Mouse (Mus musculus): ENCODE data around the gene Plcb1. TPM values are rescaled to one million over a fixed set of nuclear protein-coding genes. Genes with fewer than 3 reads are reported as not detected.

Plcb1 gene
- polyA plus RNA-seq, 1 experiment from 2014 or later, result 5.2 TPM

- no peak overlapping the region for H3K4me2 ChIP-seq
- peaks cover 7% of the 10 kb centered on the region for H3K4me1 ChIP-seq (replicated peaks)
- no peak overlapping the region for H3K9ac ChIP-seq
- no peak overlapping the region for H3K4me3 ChIP-seq
- no peak for ATAC-seq (replicated peaks; ENCODE audit: insufficient number of reproducible peaks, insufficient read depth, low FRiP score, low read depth)
- no peaks in the 10 kb centered on the region for H3K9me3 ChIP-seq (replicated peaks)
- 84% methylated on average over 4 of the region's 4 CpGs for WGBS
- no peaks in the 10 kb centered on the region for H3K27me3 ChIP-seq
- no peak overlapping the region for H3K27ac ChIP-seq
- H3K36me3 ChIP-seq, result no peaks in the 10 kb centered on the region
These were observed 91.3 kb downstream of the Plcb1 start for GRCm38 (mm10) chr2:134877148-134877547.

GRCm38 (mm10) chr2:134891207-134891606 is 105.3 kb downstream of the Plcb1 start:
- no peak for ATAC-seq (replicated peaks; ENCODE audit: insufficient number of reproducible peaks, insufficient read depth, low FRiP score, low read depth)
- Histone ChIP-seq H3K36me3 (no peaks in the 10 kb centered on the region), H3K27me3 (no peaks in the 10 kb centered on the region), H3K4me2 (no peak overlapping the region), H3K27ac (no peak overlapping the region), H3K4me1 (replicated peaks) (no peaks in the 10 kb centered on the region), H3K9me3 (replicated peaks) (no peaks in the 10 kb centered on the region), H3K9ac (no peak overlapping the region), H3K4me3 (no peak overlapping the region)
- WGBS, result 77% methylated on average over 2 of the region's 2 CpGs

- no peaks in the 10 kb centered on the region for H3K27me3 ChIP-seq
- H3K4me1 ChIP-seq (replicated peaks), result no peaks in the 10 kb centered on the region
- H3K4me3 ChIP-seq, result no peak overlapping the region
- no peak for ATAC-seq (replicated peaks; ENCODE audit: insufficient number of reproducible peaks, insufficient read depth, low FRiP score, low read depth)
- 80% methylated on average over 4 of the region's 4 CpGs for WGBS
- no peaks in the 10 kb centered on the region for H3K36me3 ChIP-seq
- H3K9ac ChIP-seq, result no peak overlapping the region
- H3K27ac ChIP-seq, result no peak overlapping the region
- no peak overlapping the region for H3K4me2 ChIP-seq
- no peaks in the 10 kb centered on the region for H3K9me3 ChIP-seq (replicated peaks)
These were observed 108.9 kb downstream of the Plcb1 start for GRCm38 (mm10) chr2:134894776-134895175.

- Histone ChIP-seq H3K9me3 (replicated peaks) (no peaks in the 10 kb centered on the region), H3K4me1 (replicated peaks) (no peaks in the 10 kb centered on the region), H3K27ac (no peak overlapping the region), H3K27me3 (no peaks in the 10 kb centered on the region), H3K4me3 (no peak overlapping the region), H3K36me3 (no peaks in the 10 kb centered on the region), H3K4me2 (no peak overlapping the region), H3K9ac (no peak overlapping the region)
- 85% methylated on average over 3 of the region's 3 CpGs for WGBS
- ATAC-seq (replicated peaks; ENCODE audit: insufficient number of reproducible peaks, insufficient read depth, low FRiP score, low read depth), result no peak
These were observed 110.3 kb downstream of the Plcb1 start for GRCm38 (mm10) chr2:134896196-134896595.

GRCm38 (mm10) chr2:134897083-134897482 is 111.2 kb downstream of the Plcb1 start:
- no peak for ATAC-seq (replicated peaks; ENCODE audit: insufficient number of reproducible peaks, insufficient read depth, low FRiP score, low read depth)
- Histone ChIP-seq H3K27me3 (no peaks in the 10 kb centered on the region), H3K9ac (no peak overlapping the region), H3K36me3 (no peaks in the 10 kb centered on the region), H3K4me1 (replicated peaks) (no peaks in the 10 kb centered on the region), H3K9me3 (replicated peaks) (no peaks in the 10 kb centered on the region), H3K27ac (no peak overlapping the region), H3K4me2 (no peak overlapping the region), H3K4me3 (no peak overlapping the region)
- 88% methylated on average over 5 of the region's 5 CpGs for WGBS

GRCm38 (mm10) chr2:134901521-134901920 is 115.7 kb downstream of the Plcb1 start:
- no peak for ATAC-seq (replicated peaks; ENCODE audit: insufficient number of reproducible peaks, insufficient read depth, low FRiP score, low read depth)
- no peaks in the 10 kb centered on the region for H3K9me3 ChIP-seq (replicated peaks)
- H3K4me2 ChIP-seq, result no peak overlapping the region
- no peak overlapping the region for H3K4me3 ChIP-seq
- H3K4me1 ChIP-seq (replicated peaks), result no peaks in the 10 kb centered on the region
- H3K9ac ChIP-seq, result no peak overlapping the region
- no peaks in the 10 kb centered on the region for H3K36me3 ChIP-seq
- H3K27me3 ChIP-seq, result no peaks in the 10 kb centered on the region
- 88% methylated on average over 2 of the region's 2 CpGs for WGBS
- no peak overlapping the region for H3K27ac ChIP-seq

GRCm38 (mm10) chr2:134910882-134911281 is 125.0 kb downstream of the Plcb1 start:
- no peaks in the 10 kb centered on the region for H3K4me1 ChIP-seq (replicated peaks)
- H3K9ac ChIP-seq, result no peak overlapping the region
- H3K27ac ChIP-seq, result no peak overlapping the region
- no peak for ATAC-seq (replicated peaks; ENCODE audit: insufficient number of reproducible peaks, insufficient read depth, low FRiP score, low read depth)
- no peak overlapping the region for H3K4me3 ChIP-seq
- H3K27me3 ChIP-seq, result no peaks in the 10 kb centered on the region
- no peaks in the 10 kb centered on the region for H3K36me3 ChIP-seq
- WGBS, result 38% methylated on average over 1 of the region's 1 CpGs
- no peaks in the 10 kb centered on the region for H3K9me3 ChIP-seq (replicated peaks)
- no peak overlapping the region for H3K4me2 ChIP-seq

GRCm38 (mm10) chr2:134911360-134911759 is 125.5 kb downstream of the Plcb1 start:
- H3K4me3 ChIP-seq, result no peak overlapping the region
- H3K27ac ChIP-seq, result no peak overlapping the region
- H3K9ac ChIP-seq, result no peak overlapping the region
- H3K4me2 ChIP-seq, result no peak overlapping the region
- no peak for ATAC-seq (replicated peaks; ENCODE audit: insufficient number of reproducible peaks, insufficient read depth, low FRiP score, low read depth)
- 86% methylated on average over 6 of the region's 6 CpGs for WGBS
- no peaks in the 10 kb centered on the region for H3K9me3 ChIP-seq (replicated peaks)
- no peaks in the 10 kb centered on the region for H3K36me3 ChIP-seq
- H3K4me1 ChIP-seq (replicated peaks), result no peaks in the 10 kb centered on the region
- no peaks in the 10 kb centered on the region for H3K27me3 ChIP-seq

- no peaks in the 10 kb centered on the region for H3K36me3 ChIP-seq
- H3K27me3 ChIP-seq, result no peaks in the 10 kb centered on the region
- no peak overlapping the region for H3K27ac ChIP-seq
- no peak overlapping the region for H3K4me3 ChIP-seq
- H3K4me1 ChIP-seq (replicated peaks), result no peaks in the 10 kb centered on the region
- H3K9me3 ChIP-seq (replicated peaks), result no peaks in the 10 kb centered on the region
- 73% methylated on average over 2 of the region's 2 CpGs for WGBS
- no peak for ATAC-seq (replicated peaks; ENCODE audit: insufficient number of reproducible peaks, insufficient read depth, low FRiP score, low read depth)
- no peak overlapping the region for H3K4me2 ChIP-seq
- no peak overlapping the region for H3K9ac ChIP-seq
These were observed 126.7 kb downstream of the Plcb1 start for GRCm38 (mm10) chr2:134912616-134913015.

- no peaks in the 10 kb centered on the region for H3K4me1 ChIP-seq (replicated peaks)
- H3K4me2 ChIP-seq, result no peak overlapping the region
- H3K9me3 ChIP-seq (replicated peaks), result no peaks in the 10 kb centered on the region
- no peaks in the 10 kb centered on the region for H3K36me3 ChIP-seq
- no peak overlapping the region for H3K9ac ChIP-seq
- H3K4me3 ChIP-seq, result no peak overlapping the region
- no peak overlapping the region for H3K27ac ChIP-seq
- ATAC-seq (replicated peaks; ENCODE audit: insufficient number of reproducible peaks, insufficient read depth, low FRiP score, low read depth), result no peak
- WGBS, result 80% methylated on average over 3 of the region's 3 CpGs
- no peaks in the 10 kb centered on the region for H3K27me3 ChIP-seq
These were observed 127.7 kb downstream of the Plcb1 start for GRCm38 (mm10) chr2:134913542-134913941.

GRCm38 (mm10) chr2:134914091-134914550 is 128.3 kb downstream of the Plcb1 start:
- 91% methylated on average over 2 of the region's 2 CpGs for WGBS
- no peaks in the 10 kb centered on the region for H3K27me3 ChIP-seq
- H3K4me2 ChIP-seq, result no peak overlapping the region
- no peak for ATAC-seq (replicated peaks; ENCODE audit: insufficient number of reproducible peaks, insufficient read depth, low FRiP score, low read depth)
- H3K4me1 ChIP-seq (replicated peaks), result no peaks in the 10 kb centered on the region
- H3K27ac ChIP-seq, result no peak overlapping the region
- H3K4me3 ChIP-seq, result no peak overlapping the region
- H3K9ac ChIP-seq, result no peak overlapping the region
- no peaks in the 10 kb centered on the region for H3K9me3 ChIP-seq (replicated peaks)
- no peaks in the 10 kb centered on the region for H3K36me3 ChIP-seq

- H3K9ac ChIP-seq, result no peak overlapping the region
- H3K36me3 ChIP-seq, result no peaks in the 10 kb centered on the region
- no peak overlapping the region for H3K4me2 ChIP-seq
- H3K27me3 ChIP-seq, result no peaks in the 10 kb centered on the region
- no peak overlapping the region for H3K4me3 ChIP-seq
- no peaks in the 10 kb centered on the region for H3K9me3 ChIP-seq (replicated peaks)
- 43% methylated on average over 3 of the region's 3 CpGs for WGBS
- no peaks in the 10 kb centered on the region for H3K4me1 ChIP-seq (replicated peaks)
- H3K27ac ChIP-seq, result no peak overlapping the region
- ATAC-seq (replicated peaks; ENCODE audit: insufficient number of reproducible peaks, insufficient read depth, low FRiP score, low read depth), result no peak
These were observed 129.2 kb downstream of the Plcb1 start for GRCm38 (mm10) chr2:134915035-134915434.
